Mouse (Mus musculus) brain, embryonic 14.5 days (tissue): Measurements from ENCODE around the gene Prkd2.

Experiments used
- CTCF ChIP-seq: fragments of 200-500 bp; IDR thresholded peaks from 2 replicates; pipeline ENCODE4 v1.5.1; 2012; ENCODE audit warnings: inconsistent platforms, mild to moderate bottlenecking, moderate library complexity, borderline replicate concordance; ENCODE audit not compliant: insufficient read depth, insufficient read length; ENCODE audit errors: extremely low read depth
- POLR2A ChIP-seq: fragments of 200-500 bp; IDR thresholded peaks from 2 replicates; pipeline ENCODE4 v1.6.1; 2012; ENCODE audit warnings: mild to moderate bottlenecking, inconsistent platforms, borderline replicate concordance; ENCODE audit not compliant: poor library complexity, insufficient read depth, insufficient read length, severe bottlenecking; ENCODE audit errors: extremely low read depth

DNA sequence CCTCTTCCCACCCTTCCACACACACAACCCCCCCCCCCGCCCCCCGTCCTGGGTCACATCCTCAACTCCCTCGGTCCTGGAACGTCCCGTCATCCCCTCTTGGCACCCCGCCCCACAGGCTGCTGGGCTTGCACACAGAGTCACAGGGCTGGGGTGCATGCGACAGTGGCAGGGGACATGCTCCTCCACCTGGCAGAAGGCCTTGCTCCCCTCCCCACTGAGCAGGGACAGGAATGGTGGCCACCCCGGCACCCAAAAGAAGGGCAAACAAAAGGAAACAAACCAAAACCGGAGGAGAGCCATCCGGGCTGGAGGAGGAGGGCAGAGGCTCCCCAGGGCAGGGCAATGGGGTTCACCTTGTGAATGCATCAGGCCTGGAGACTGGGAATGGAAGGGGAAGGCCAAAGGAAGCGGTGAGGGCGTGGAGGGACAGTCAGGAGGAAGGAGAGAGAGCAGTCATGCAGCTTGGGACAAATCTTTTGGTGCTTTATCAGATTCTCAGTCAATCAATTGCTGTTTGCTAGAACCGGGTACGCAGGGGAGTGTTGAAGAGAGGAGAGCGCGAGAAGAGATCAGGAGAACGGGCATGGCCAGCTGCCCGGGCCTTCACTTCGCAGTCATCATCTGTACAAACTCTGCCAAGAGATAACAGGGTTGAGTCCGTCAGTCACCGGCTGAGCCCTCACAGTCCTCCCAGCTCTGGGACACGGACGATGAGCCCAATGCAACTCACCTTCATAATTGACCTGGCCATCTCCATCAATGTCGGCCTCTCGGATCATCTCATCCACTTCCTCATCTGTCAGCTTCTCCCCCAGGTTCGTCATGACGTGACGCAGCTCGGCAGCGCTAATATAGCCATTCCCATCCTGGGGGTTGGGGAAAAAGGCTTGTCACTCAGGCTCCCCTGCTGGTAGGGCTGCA, 73.9 kb downstream of the Prkd2 start:
- TF ChIP-seq CTCF (no peak), POLR2A (no peak)
